In the genomic region with DNA sequence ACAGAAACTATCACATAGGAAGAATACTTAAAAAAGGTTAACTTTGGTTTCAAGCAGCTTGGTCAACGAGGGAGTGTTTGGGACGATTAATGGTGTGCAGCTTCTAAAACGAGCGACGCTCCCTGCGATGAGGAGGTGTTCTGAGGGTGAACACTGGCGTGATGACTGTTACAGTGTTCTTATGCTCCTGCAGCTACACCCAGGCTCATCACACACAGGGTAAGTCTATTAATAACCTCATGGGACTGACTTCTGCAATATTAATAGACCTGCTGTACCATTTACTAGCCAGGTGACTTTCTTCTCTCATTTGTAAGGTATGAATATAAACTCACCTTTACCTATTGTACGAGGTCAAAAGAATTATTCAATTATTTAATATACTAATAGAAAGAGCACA, we compare ENCODE assay signal across 11 mouse cellular contexts.
"Had no signal": no experiment of that assay in that cellular context is flagged by ENCODE, and none has a peak within 500 bp of the region (broad histone marks: within the 10 kb centered on the region; RNA-seq: fewer than 3 reads in every experiment).

No protein-coding gene starts in this region.

- H3K27me3 ChIP-seq: kidney, embryonic 15.5 days; limb, embryonic 13.5 days; midbrain, embryonic 12.5 days; neural tube, embryonic 13.5 days; stomach, embryonic 15.5 days had no signal

- DNase-seq: kidney, postnatal 14 days; retina, postnatal 1 day; right cerebral cortex, postnatal 4 days; thymus, postnatal 4 days had no signal

- H3K4me3 ChIP-seq: kidney, embryonic 15.5 days; limb, embryonic 13.5 days; midbrain, embryonic 12.5 days; neural tube, embryonic 13.5 days; stomach, embryonic 15.5 days had no signal

- H3K27ac ChIP-seq: kidney, embryonic 15.5 days; limb, embryonic 13.5 days; liver, embryonic 14.5 days; midbrain, embryonic 12.5 days; neural tube, embryonic 13.5 days; stomach, embryonic 15.5 days had no signal

- H3K9ac ChIP-seq: kidney, embryonic 15.5 days; limb, embryonic 13.5 days; liver, embryonic 14.5 days; midbrain, embryonic 12.5 days; neural tube, embryonic 13.5 days; stomach, embryonic 15.5 days had no signal

- H3K4me1 ChIP-seq: kidney, embryonic 15.5 days; limb, embryonic 13.5 days; midbrain, embryonic 12.5 days; neural tube, embryonic 13.5 days; stomach, embryonic 15.5 days had no signal

- H3K4me2 ChIP-seq: kidney, embryonic 15.5 days; limb, embryonic 13.5 days; midbrain, embryonic 12.5 days; neural tube, embryonic 13.5 days; stomach, embryonic 15.5 days had no signal

- ATAC-seq: midbrain, embryonic 16.5 days had no signal

- H3K9me3 ChIP-seq: kidney, embryonic 15.5 days; limb, embryonic 13.5 days; midbrain, embryonic 12.5 days; neural tube, embryonic 13.5 days; stomach, embryonic 15.5 days had no signal
